Mouse (Mus musculus) forebrain, postnatal 0 days (tissue): Measurements from ENCODE around the gene Chil1. TPM values are rescaled to one million over a fixed set of nuclear protein-coding genes. Genes with fewer than 3 reads are reported as not detected.

Experiments used
- ATAC-seq: fragments of 200-750 bp; cut with Nextera tagmentation; 2 replicates; pipeline ENCODE4 v1.8.0; 2017; ENCODE audit warnings: mild to moderate bottlenecking, moderate library complexity
- DNase-seq: peaks from one replicate; pipeline ENCODE4 v3.0.0-alpha.2; 2015
- H3K27ac ChIP-seq: fragments of 300-500 bp; sonication (generic); 2 replicates; pipeline ENCODE4 v1.5.1; 2014; ENCODE audit warnings: low read depth, mild to moderate bottlenecking, antibody characterized with exemption, low read length, moderate library complexity, mixed read lengths
- H3K27me3 ChIP-seq: fragments of 300-500 bp; sonication (generic); 2 replicates; pipeline ENCODE4 v1.6.1; 2014; ENCODE audit warnings: mild to moderate bottlenecking, low read length, mixed read lengths; ENCODE audit not compliant: insufficient read depth
- H3K36me3 ChIP-seq: fragments of 300-500 bp; sonication (generic); 2 replicates; pipeline ENCODE4 v1.6.1; 2014; ENCODE audit warnings: mild to moderate bottlenecking, moderate library complexity; ENCODE audit not compliant: insufficient read depth
- H3K4me1 ChIP-seq: fragments of 300-500 bp; sonication (generic); 2 replicates; pipeline ENCODE4 v1.6.1; 2014; ENCODE audit warnings: antibody characterized with exemption; ENCODE audit not compliant: insufficient read depth
- H3K4me2 ChIP-seq: fragments of 300-500 bp; sonication (generic); 2 replicates; pipeline ENCODE4 v1.6.1; 2014; ENCODE audit warnings: low read depth, mild to moderate bottlenecking, moderate library complexity
- H3K4me3 ChIP-seq: fragments of 300-500 bp; sonication (generic); 2 replicates; pipeline ENCODE4 v1.5.1; 2014; ENCODE audit warnings: low read depth, low read length, mixed read lengths
- H3K9ac ChIP-seq: fragments of 300-500 bp; sonication (generic); 2 replicates; pipeline ENCODE4 v1.6.1; 2014; ENCODE audit warnings: mild to moderate bottlenecking
- H3K9me3 ChIP-seq: fragments of 300-500 bp; sonication (generic); 2 replicates; pipeline ENCODE4 v1.6.1; 2016; ENCODE audit warnings: low read length
- CTCF ChIP-seq: sonication (generic); IDR thresholded peaks from 2 replicates; pipeline ENCODE4 v1.5.1; 2016; ENCODE audit warnings: antibody characterized with exemption, control low read depth, low read depth
- WGBS: fragments of 180-500 bp; shearing (Covaris S2); extraction: QIAGEN DNeasy Blood & Tissue Kit; methylation state at CpG from one replicate; pipeline ENCODE4 v1.1.7; 2014; 5-methylcytosine and 5-hydroxymethylcytosine counted together
- polyA plus RNA-seq: library from polyadenylated mRNA; unstranded; fragments of >200 nt; fragmentation: Nextera tagmentation; extraction: Ambion mirVana; gene quantifications from 2 replicates; pipeline ENCODE4 v1.2.1, GENCODE M21; 2015
- total RNA-seq: library from RNA; depleted of rRNA; stranded (reverse); fragments of >200 nt; gene quantifications from 2 replicates; pipeline ENCODE4 v1.2.3, GENCODE M21; 2014

The Chil1 gene
- total and polyA plus RNA-seq, 2 experiments from 2014 or later: 0.38 to 4.1 TPM

- H3K27me3 ChIP-seq: no peaks in the 10 kb centered on the region
- no peak for ATAC-seq
- TF ChIP-seq CTCF: no peak
- no peak overlapping the region for H3K27ac ChIP-seq
- H3K4me3 ChIP-seq: no peak overlapping the region
- no peak overlapping the region for H3K4me2 ChIP-seq
- no peak overlapping the region for H3K9ac ChIP-seq
- WGBS: 77% methylated on average over 6 of the region's 6 CpGs
- H3K9me3 ChIP-seq: no peaks in the 10 kb centered on the region
- H3K4me1 ChIP-seq: no peaks in the 10 kb centered on the region
- H3K36me3 ChIP-seq: no peaks in the 10 kb centered on the region
- DNase-seq: no peak
Observed at GRCm38 (mm10) chr1:134161399-134161798, 20.6 kb upstream of the Chil1 start.

DNA sequence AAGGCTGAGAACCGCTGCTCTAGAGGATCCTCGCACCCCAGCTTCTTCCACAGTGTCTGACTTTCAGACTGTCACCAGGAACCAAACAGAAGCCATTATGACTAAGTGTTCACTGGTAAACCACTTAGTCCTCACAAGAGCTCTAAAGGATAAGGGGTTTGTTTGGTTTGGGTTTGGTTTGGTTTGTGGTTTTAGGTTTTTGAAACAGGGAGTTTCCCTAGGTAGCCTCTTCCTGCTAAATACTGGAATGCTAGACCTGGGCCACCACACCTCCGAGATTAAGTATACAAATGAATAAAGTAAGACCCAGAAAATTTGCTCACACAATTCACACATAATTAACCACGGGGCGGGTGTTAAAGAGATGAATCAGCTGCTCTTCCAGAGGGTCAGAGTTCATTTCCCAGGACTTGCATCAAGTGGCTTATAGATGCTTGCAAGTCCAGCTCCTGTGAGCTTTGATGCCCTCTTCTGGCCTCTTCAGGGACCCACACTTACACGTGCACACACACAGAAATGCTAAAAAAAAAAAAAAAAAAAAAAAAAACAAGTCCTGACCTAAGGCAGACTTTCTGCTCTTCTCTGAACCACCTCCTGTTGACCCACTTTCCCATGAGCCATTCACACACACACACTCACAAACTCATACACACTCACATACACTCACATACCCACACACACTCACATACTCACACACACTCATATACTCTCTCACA, 19.3 kb upstream of the Chil1 start:
- H3K9ac ChIP-seq: no peak overlapping the region
- H3K4me1 ChIP-seq: no peaks in the 10 kb centered on the region
- no peaks in the 10 kb centered on the region for H3K27me3 ChIP-seq
- H3K4me2 ChIP-seq: no peak overlapping the region
- DNase-seq (no peak), ATAC-seq (no peak)
- H3K27ac ChIP-seq: no peak overlapping the region
- 88% methylated on average over 6 of the region's 6 CpGs for WGBS
- H3K4me3 ChIP-seq: no peak overlapping the region
- no peaks in the 10 kb centered on the region for H3K36me3 ChIP-seq
- TF ChIP-seq CTCF: no peak
- no peaks in the 10 kb centered on the region for H3K9me3 ChIP-seq

- DNase-seq (no peak), ATAC-seq (no peak)
- TF ChIP-seq CTCF: no peak
- Histone ChIP-seq H3K4me1 (no peaks in the 10 kb centered on the region), H3K27ac (no peak overlapping the region), H3K4me3 (no peak overlapping the region), H3K4me2 (no peak overlapping the region), H3K27me3 (no peaks in the 10 kb centered on the region), H3K9ac (no peak overlapping the region), H3K9me3 (no peaks in the 10 kb centered on the region), H3K36me3 (no peaks in the 10 kb centered on the region)
- whole genome bisulfite sequencing: 87% methylated on average over 7 of the region's 7 CpGs
Observed at GRCm38 (mm10) chr1:134163476-134163875, 18.5 kb upstream of the Chil1 start.

DNA sequence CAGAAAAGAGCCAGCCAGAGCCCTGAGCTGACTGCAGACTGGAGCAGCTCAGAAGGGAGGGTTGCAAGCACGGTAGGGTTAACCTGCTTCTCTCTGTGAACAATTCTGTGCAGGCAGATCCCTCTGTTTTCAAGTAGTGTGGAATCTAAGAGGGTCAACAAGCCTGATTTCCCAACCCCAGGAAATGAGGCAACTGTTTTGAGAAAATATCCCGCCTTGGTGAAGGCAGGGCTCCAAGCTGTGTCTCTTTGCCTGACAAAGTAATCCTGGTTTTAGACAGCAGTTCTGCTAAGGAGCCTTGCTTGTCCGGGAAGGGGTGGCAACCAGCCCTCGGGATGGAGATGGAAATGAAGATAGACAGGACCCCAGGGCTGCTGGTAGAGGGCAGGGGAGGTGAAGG, 17.5 kb upstream of the Chil1 start:
- no peak for TF ChIP-seq CTCF
- no peak overlapping the region for H3K27ac ChIP-seq
- H3K4me1 ChIP-seq: no peaks in the 10 kb centered on the region
- DNase-seq (no peak), ATAC-seq (no peak)
- H3K4me2 ChIP-seq: no peak overlapping the region
- no peak overlapping the region for H3K9ac ChIP-seq
- H3K4me3 ChIP-seq: no peak overlapping the region
- no peaks in the 10 kb centered on the region for H3K36me3 ChIP-seq
- H3K9me3 ChIP-seq: no peaks in the 10 kb centered on the region
- 62% methylated on average over 4 of the region's 4 CpGs for WGBS
- no peaks in the 10 kb centered on the region for H3K27me3 ChIP-seq

- Histone ChIP-seq H3K4me3 (no peak overlapping the region), H3K27ac (no peak overlapping the region), H3K4me2 (no peak overlapping the region), H3K9ac (no peak overlapping the region), H3K27me3 (no peaks in the 10 kb centered on the region), H3K9me3 (no peaks in the 10 kb centered on the region), H3K4me1 (no peaks in the 10 kb centered on the region), H3K36me3 (no peaks in the 10 kb centered on the region)
- DNase-seq (no peak), ATAC-seq (no peak)
- 93% methylated on average over 3 of the region's 3 CpGs for WGBS
- no peak for TF ChIP-seq CTCF
Observed at GRCm38 (mm10) chr1:134166547-134166946, 15.4 kb upstream of the Chil1 start.

DNA sequence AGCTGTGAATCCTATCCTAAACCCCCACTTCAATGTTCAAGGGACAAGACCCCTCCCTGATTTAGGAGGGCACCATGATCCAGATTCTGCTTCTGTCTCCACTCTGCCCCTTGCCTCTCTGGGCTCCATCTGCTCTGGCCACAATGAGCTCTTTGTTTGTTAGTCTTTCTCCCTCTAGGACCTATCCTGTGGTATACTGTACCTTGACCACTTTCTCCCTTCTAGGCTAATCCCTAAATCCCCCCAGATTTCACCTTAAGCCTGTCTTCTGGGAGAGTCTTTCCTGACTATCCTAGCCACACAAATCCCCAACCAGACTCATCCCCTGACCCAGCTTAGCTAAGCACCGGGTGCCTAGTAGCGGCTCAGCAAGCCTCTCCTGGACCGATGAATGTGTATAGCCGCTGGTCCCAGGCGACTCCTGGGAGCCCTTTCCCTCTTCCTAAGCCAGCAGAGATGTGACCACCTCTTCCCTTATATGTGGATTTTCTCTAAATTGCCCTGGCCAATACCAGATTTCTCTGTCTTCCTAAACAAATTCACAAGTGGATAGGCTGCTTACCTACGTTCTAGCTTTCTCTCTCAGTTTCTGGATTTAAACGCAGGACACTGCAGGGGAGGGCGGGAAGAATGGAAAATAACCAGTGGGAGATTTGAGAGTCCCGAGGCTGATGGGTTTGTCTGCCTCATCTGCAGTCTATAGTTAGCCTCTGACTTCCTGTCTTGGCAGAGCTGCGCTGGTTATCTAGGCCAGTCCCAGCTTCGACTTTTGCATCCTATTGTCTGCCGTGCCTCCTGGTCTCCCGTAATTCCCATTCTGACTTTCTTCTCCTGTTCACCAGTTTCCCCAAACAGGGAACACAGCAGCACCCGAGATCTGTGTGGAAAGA, 14.3 kb upstream of the Chil1 start:
- no peak overlapping the region for H3K27ac ChIP-seq
- no peaks in the 10 kb centered on the region for H3K27me3 ChIP-seq
- 43% methylated on average over 14 of the region's 14 CpGs for WGBS
- no peaks in the 10 kb centered on the region for H3K4me1 ChIP-seq
- TF ChIP-seq CTCF: no peak
- no peak overlapping the region for H3K9ac ChIP-seq
- DNase-seq: no peak
- no peak overlapping the region for H3K4me2 ChIP-seq
- ATAC-seq: no peak
- H3K4me3 ChIP-seq: no peak overlapping the region
- no peaks in the 10 kb centered on the region for H3K36me3 ChIP-seq
- no peaks in the 10 kb centered on the region for H3K9me3 ChIP-seq

DNA sequence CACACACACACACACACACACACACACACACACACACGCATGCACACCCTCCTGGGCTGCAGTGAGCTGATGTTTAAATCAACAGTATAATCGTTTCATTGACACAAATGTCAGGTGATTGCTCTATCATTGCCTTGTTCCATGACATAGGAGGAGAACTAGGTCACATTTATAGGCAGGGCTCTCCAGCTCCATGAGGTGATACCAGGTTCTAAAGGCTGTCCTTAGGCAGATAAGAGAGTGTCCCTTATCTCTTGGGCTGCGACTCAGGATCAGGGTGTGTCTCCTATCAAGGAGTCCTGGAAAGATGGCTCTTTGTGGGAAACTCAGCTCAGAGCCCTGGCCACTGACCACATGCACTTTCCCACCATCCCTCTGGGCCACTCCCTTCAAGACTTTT, 13.4 kb upstream of the Chil1 start:
- no peak for DNase-seq
- Histone ChIP-seq H3K27ac (no peak overlapping the region), H3K9me3 (no peaks in the 10 kb centered on the region), H3K27me3 (no peaks in the 10 kb centered on the region), H3K36me3 (no peaks in the 10 kb centered on the region), H3K4me1 (no peaks in the 10 kb centered on the region), H3K9ac (no peak overlapping the region), H3K4me2 (no peak overlapping the region), H3K4me3 (no peak overlapping the region)
- 90% methylated on average over 3 of the region's 3 CpGs for WGBS
- no peak for TF ChIP-seq CTCF
- ATAC-seq: no peak
